Mouse (Mus musculus) cortical plate, adult 2 months (tissue): ENCODE results near the gene Rassf5.

Experiments
- CTCF ChIP-seq: fragments of 200-500 bp; IDR thresholded peaks from 2 replicates; pipeline ENCODE4 v1.5.1; 2011; ENCODE audit warnings: mild to moderate bottlenecking, control low read depth, low read length; ENCODE audit not compliant: insufficient read depth; ENCODE audit errors: extremely low read depth
- POLR2A ChIP-seq: fragments of 200-500 bp; IDR thresholded peaks from 2 replicates; pipeline ENCODE4 v1.6.1; 2011; ENCODE audit warnings: mild to moderate bottlenecking, low read length, control low read depth; ENCODE audit not compliant: insufficient read depth; ENCODE audit errors: extremely low read depth

- TF ChIP-seq POLR2A (no peak), CTCF (no peak)
Measured at GRCm38 (mm10) chr1:131293922-131294250, 48.8 kb upstream of the Rassf5 start.
